Mouse (Mus musculus): ENCODE measurements around the gene Pdzd2.

- TF ChIP-seq CTCF (IDR thresholded peaks at IDR 0.05; ENCODE audit: borderline replicate concordance, insufficient read depth, low read length) (no peak), POLR2A (IDR thresholded peaks at IDR 0.05; ENCODE audit: low read depth, low read length) (0 out of 2 replicates have a peak, but pooled peaks have one; percentile 13)
Observed at GRCm38 (mm10) chr15:12321788-12322621, 417.7 kb downstream of the Pdzd2 start, which contains the start of gene 1810049J17Rik.

Data from embryonic fibroblast, embryonic 13.5 days (primary cell).